Mouse (Mus musculus): Measurements from ENCODE around the gene Smim5. TPM values are rescaled to one million over a fixed set of nuclear protein-coding genes. Genes with fewer than 3 reads are reported as not detected.

Gene Smim5
- polyA plus RNA-seq, 2 experiments = 9.8 to 17.5 TPM

DNA sequence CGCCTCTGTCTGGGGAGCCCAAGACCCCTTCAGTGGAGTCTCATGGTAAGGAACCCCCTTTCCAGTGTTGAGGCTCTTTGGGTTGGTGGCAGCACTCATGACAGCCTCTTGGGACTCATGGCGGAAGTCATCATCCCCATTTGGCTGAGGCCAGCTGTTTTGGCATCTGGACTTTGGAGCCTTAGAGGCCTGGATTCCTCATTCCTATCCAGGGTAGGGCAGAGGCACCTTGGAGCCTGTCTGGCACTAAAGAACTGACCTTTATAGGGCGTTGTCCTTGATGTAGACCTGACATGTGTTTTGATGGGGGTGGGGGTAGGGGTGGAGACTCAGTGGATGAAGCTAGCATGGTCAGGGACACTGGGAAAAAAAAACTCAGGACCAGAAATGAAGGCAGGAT, 15.4 kb upstream of the Smim5 start:
- no peak for TF ChIP-seq POLR2A (IDR thresholded peaks at IDR 0.05; ENCODE audit: borderline replicate concordance, extremely low read depth, insufficient read depth, insufficient read length)
- Histone ChIP-seq H3K27ac (replicated peaks; ENCODE audit: low read depth, low read length) (no peak overlapping the region), H3K4me3 (replicated peaks; ENCODE audit: low read length) (no peak overlapping the region), H3K9me3 (ENCODE audit: control insufficient read depth, low read length) (no peaks in the 10 kb centered on the region), H3K4me2 (replicated peaks; ENCODE audit: low read depth, low read length, severe bottlenecking) (no peak overlapping the region), H3K4me1 (ENCODE audit: control insufficient read depth, insufficient read depth, low read length) (no peaks in the 10 kb centered on the region), H3K9ac (ENCODE audit: low read depth, low read length, severe bottlenecking) (no peak overlapping the region), H3K36me3 (ENCODE audit: control insufficient read depth, insufficient read depth, low read length) (no peaks in the 10 kb centered on the region), H3K27me3 (ENCODE audit: control insufficient read depth, insufficient read depth, low read length) (0 out of 2 replicates have a peak, but pooled peaks cover 12% of the 10 kb centered on the region)
- ATAC-seq (ENCODE audit: low FRiP score, low read depth) = no peak
- DNase-seq (ENCODE audit: low spot score) = no peak
- WGBS = 96% methylated on average over 3 of the region's 3 CpGs

GRCm38 (mm10) chr11:115885281-115885680, 14.5 kb upstream of the Smim5 start:
- no peak for DNase-seq (ENCODE audit: low spot score)
- no peak for ATAC-seq (ENCODE audit: low FRiP score, low read depth)

DNA sequence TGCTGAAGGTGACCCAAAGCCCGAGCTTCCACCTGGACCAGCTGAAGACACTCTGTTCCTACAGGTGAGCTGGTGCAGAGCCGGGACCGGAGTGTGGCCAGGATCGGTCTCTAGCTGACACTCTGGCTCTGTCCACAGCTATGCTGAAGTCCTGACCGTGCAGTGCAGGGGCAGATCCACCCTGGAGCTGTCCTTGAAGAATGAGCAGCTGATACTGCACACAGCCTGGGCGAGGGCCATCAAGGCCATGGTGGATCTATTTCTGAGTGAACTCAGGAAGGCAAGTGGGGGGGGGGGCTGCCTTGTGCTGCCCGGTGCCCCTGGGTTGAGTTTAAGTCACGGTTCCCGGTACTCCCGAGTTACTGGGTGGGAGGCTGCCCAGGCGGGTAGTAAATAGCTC, 13.3 kb upstream of the Smim5 start:
- Histone ChIP-seq H3K4me2 (replicated peaks; ENCODE audit: low read depth, low read length, severe bottlenecking) (no peak overlapping the region), H3K27ac (replicated peaks; ENCODE audit: low read depth, low read length) (no peak overlapping the region), H3K4me1 (ENCODE audit: control insufficient read depth, insufficient read depth, low read length) (no peaks in the 10 kb centered on the region), H3K9ac (ENCODE audit: low read depth, low read length, severe bottlenecking) (no peak overlapping the region), H3K36me3 (ENCODE audit: control insufficient read depth, insufficient read depth, low read length) (no peaks in the 10 kb centered on the region), H3K4me3 (replicated peaks; ENCODE audit: low read length) (no peak overlapping the region), H3K27me3 (ENCODE audit: control insufficient read depth, insufficient read depth, low read length) (0 out of 2 replicates have a peak, but pooled peaks cover 12% of the 10 kb centered on the region), H3K9me3 (ENCODE audit: control insufficient read depth, low read length) (no peaks in the 10 kb centered on the region)
- DNase-seq (ENCODE audit: low spot score) (no peak), ATAC-seq (ENCODE audit: low FRiP score, low read depth) (no peak)
- TF ChIP-seq POLR2A (IDR thresholded peaks at IDR 0.05; ENCODE audit: borderline replicate concordance, extremely low read depth, insufficient read depth, insufficient read length) = no peak
- 86% methylated on average over 10 of the region's 11 CpGs for WGBS

More at GRCm38 (mm10) chr11:115885281-115885680, 14.5 kb upstream of the Smim5 start:
- no peaks in the 10 kb centered on the region for H3K9me3 ChIP-seq (ENCODE audit: control insufficient read depth, low read length)
- no peak overlapping the region for H3K4me3 ChIP-seq (replicated peaks; ENCODE audit: low read length)
- H3K4me1 ChIP-seq (ENCODE audit: control insufficient read depth, insufficient read depth, low read length) = no peaks in the 10 kb centered on the region
- H3K9ac ChIP-seq (ENCODE audit: low read depth, low read length, severe bottlenecking) = no peak overlapping the region
- WGBS = 73% methylated on average over 10 of the region's 11 CpGs
- H3K27me3 ChIP-seq (ENCODE audit: control insufficient read depth, insufficient read depth, low read length) = 0 out of 2 replicates have a peak, but pooled peaks cover 12% of the 10 kb centered on the region
- no peak overlapping the region for H3K4me2 ChIP-seq (replicated peaks; ENCODE audit: low read depth, low read length, severe bottlenecking)
- no peaks in the 10 kb centered on the region for H3K36me3 ChIP-seq (ENCODE audit: control insufficient read depth, insufficient read depth, low read length)
- no peak overlapping the region for H3K27ac ChIP-seq (replicated peaks; ENCODE audit: low read depth, low read length)
- no peak for TF ChIP-seq POLR2A (IDR thresholded peaks at IDR 0.05; ENCODE audit: borderline replicate concordance, extremely low read depth, insufficient read depth, insufficient read length)

DNA sequence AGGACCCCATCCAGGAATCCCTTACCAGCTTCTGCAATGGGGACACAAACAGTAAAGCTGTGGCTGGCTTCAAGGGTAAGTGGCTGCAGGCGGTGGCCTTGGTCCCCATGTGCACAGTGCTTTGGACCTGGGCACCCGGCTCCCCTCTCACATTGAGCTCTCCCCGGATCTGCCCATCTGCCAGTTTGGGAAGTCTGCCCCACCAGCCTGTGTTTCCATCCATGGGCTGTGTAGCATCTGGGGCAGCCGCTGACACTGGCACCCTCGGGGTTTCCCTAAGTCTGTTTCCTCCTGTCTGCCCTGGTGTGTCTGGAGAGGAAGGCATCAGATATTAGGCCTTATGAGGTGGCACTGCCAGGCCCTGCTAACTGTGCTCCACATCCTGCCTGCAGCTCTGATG, 11.7 kb upstream of the Smim5 start:
- ATAC-seq (ENCODE audit: low FRiP score, low read depth) (no peak), DNase-seq (ENCODE audit: low spot score) (no peak)
- WGBS = 78% methylated on average over 5 of the region's 5 CpGs
- no peak overlapping the region for H3K4me3 ChIP-seq (replicated peaks; ENCODE audit: low read length)
- no peak overlapping the region for H3K9ac ChIP-seq (ENCODE audit: low read depth, low read length, severe bottlenecking)
- no peaks in the 10 kb centered on the region for H3K9me3 ChIP-seq (ENCODE audit: control insufficient read depth, low read length)
- H3K4me2 ChIP-seq (replicated peaks; ENCODE audit: low read depth, low read length, severe bottlenecking) = no peak overlapping the region
- TF ChIP-seq POLR2A (IDR thresholded peaks at IDR 0.05; ENCODE audit: borderline replicate concordance, extremely low read depth, insufficient read depth, insufficient read length) = no peak
- 0 out of 2 replicates have a peak, but pooled peaks cover 6% of the 10 kb centered on the region for H3K27me3 ChIP-seq (ENCODE audit: control insufficient read depth, insufficient read depth, low read length)
- H3K27ac ChIP-seq (replicated peaks; ENCODE audit: low read depth, low read length) = no peak overlapping the region
- H3K4me1 ChIP-seq (ENCODE audit: control insufficient read depth, insufficient read depth, low read length) = no peaks in the 10 kb centered on the region
- peaks cover 3% of the 10 kb centered on the region; the same call in 1 of the 2 replicates for H3K36me3 ChIP-seq (ENCODE audit: control insufficient read depth, insufficient read depth, low read length)

GRCm38 (mm10) chr11:115889159-115889558, 10.6 kb upstream of the Smim5 start:
- DNase-seq (ENCODE audit: low spot score) (no peak), ATAC-seq (ENCODE audit: low FRiP score, low read depth) (no peak)
- Histone ChIP-seq H3K27ac (replicated peaks; ENCODE audit: low read depth, low read length) (no peak overlapping the region), H3K9me3 (ENCODE audit: control insufficient read depth, low read length) (no peaks in the 10 kb centered on the region), H3K27me3 (ENCODE audit: control insufficient read depth, insufficient read depth, low read length) (no peaks in the 10 kb centered on the region), H3K4me1 (ENCODE audit: control insufficient read depth, insufficient read depth, low read length) (no peaks in the 10 kb centered on the region), H3K4me2 (replicated peaks; ENCODE audit: low read depth, low read length, severe bottlenecking) (no peak overlapping the region), H3K36me3 (ENCODE audit: control insufficient read depth, insufficient read depth, low read length) (peaks cover 13% of the 10 kb centered on the region), H3K4me3 (replicated peaks; ENCODE audit: low read length) (no peak overlapping the region), H3K9ac (ENCODE audit: low read depth, low read length, severe bottlenecking) (no peak overlapping the region)
- WGBS = 74% methylated on average over 6 of the region's 6 CpGs
- TF ChIP-seq POLR2A (IDR thresholded peaks at IDR 0.05; ENCODE audit: borderline replicate concordance, extremely low read depth, insufficient read depth, insufficient read length) = no peak

DNA sequence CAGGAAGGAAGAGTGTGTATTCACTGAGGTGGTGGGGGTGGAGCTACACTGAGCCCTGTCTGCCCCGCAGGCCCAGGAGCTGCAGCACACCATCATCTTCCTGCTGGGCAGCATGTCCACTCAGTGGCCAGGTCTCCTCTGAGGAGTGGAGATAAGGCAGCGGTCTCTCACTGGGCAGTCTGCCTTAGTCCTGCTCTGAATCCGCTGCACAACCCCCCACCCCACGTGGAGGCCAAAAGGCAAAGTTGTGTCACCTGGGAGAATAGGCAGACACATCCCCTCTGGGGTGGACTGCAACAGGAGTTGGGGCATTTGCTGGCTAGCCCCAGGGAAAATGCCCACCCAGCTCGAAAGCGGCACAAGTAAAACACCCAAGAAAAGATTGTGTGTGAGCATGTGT, 7.6 kb upstream of the Smim5 start:
- Histone ChIP-seq H3K9me3 (ENCODE audit: control insufficient read depth, low read length) (no peaks in the 10 kb centered on the region), H3K27me3 (ENCODE audit: control insufficient read depth, insufficient read depth, low read length) (no peaks in the 10 kb centered on the region), H3K9ac (ENCODE audit: low read depth, low read length, severe bottlenecking) (no peak overlapping the region), H3K4me1 (ENCODE audit: control insufficient read depth, insufficient read depth, low read length) (no peaks in the 10 kb centered on the region), H3K4me3 (replicated peaks; ENCODE audit: low read length) (no peak overlapping the region), H3K27ac (replicated peaks; ENCODE audit: low read depth, low read length) (no peak overlapping the region), H3K4me2 (replicated peaks; ENCODE audit: low read depth, low read length, severe bottlenecking) (no peak overlapping the region), H3K36me3 (ENCODE audit: control insufficient read depth, insufficient read depth, low read length) (peaks cover 30% of the 10 kb centered on the region)
- no peak for DNase-seq (ENCODE audit: low spot score)
- no peak for ATAC-seq (ENCODE audit: low FRiP score, low read depth)
- WGBS = 72% methylated on average over 6 of the region's 6 CpGs
- TF ChIP-seq POLR2A (IDR thresholded peaks at IDR 0.05; ENCODE audit: borderline replicate concordance, extremely low read depth, insufficient read depth, insufficient read length) = no peak

Measured in limb, embryonic 14.5 days (tissue).